Mouse (Mus musculus) liver, embryonic 16.5 days (tissue): ENCODE results near the gene Etl4. TPM values are rescaled to one million over a fixed set of nuclear protein-coding genes. Genes with fewer than 3 reads are reported as not detected.

ENCODE experiments used
- ATAC-seq: fragments of 200-750 bp; cut with Nextera tagmentation; 2 replicates; pipeline ENCODE4 v1.8.0; 2017; ENCODE audit warnings: low read depth, mild to moderate bottlenecking, moderate number of reproducible peaks, moderate library complexity
- H3K27ac ChIP-seq: fragments of 300-500 bp; sonication (generic); 2 replicates; pipeline ENCODE4 v1.5.1; 2014; ENCODE audit warnings: mild to moderate bottlenecking, low read length
- H3K27me3 ChIP-seq: fragments of 300-500 bp; sonication (generic); 2 replicates; pipeline ENCODE4 v1.6.1; 2014; ENCODE audit warnings: low read depth, low read length, mixed read lengths; ENCODE audit not compliant: control insufficient read depth, insufficient read depth
- H3K36me3 ChIP-seq: fragments of 300-500 bp; sonication (generic); 2 replicates; pipeline ENCODE4 v1.6.1; 2014; ENCODE audit warnings: mild to moderate bottlenecking; ENCODE audit not compliant: control insufficient read depth, insufficient read depth
- H3K4me1 ChIP-seq: fragments of 300-500 bp; sonication (generic); 2 replicates; pipeline ENCODE4 v1.6.1; 2014; ENCODE audit warnings: low read depth, low read length, mixed read lengths; ENCODE audit not compliant: control insufficient read depth
- H3K4me2 ChIP-seq: fragments of 300-500 bp; sonication (generic); 2 replicates; pipeline ENCODE4 v1.6.1; 2014; ENCODE audit warnings: low read depth, low read length, mixed read lengths
- H3K4me3 ChIP-seq: fragments of 300-500 bp; sonication (generic); 2 replicates; pipeline ENCODE4 v1.5.1; 2014; ENCODE audit warnings: low read depth, mild to moderate bottlenecking, low read length
- H3K9ac ChIP-seq: fragments of 300-500 bp; sonication (generic); 2 replicates; pipeline ENCODE4 v1.6.1; 2014; ENCODE audit warnings: low read depth, low read length
- H3K9me3 ChIP-seq: fragments of 300-500 bp; sonication (generic); replicated peaks from 2 replicates; pipeline ENCODE4 v1.6.1; 2016; ENCODE audit warnings: low read length; ENCODE audit not compliant: control insufficient read depth
- WGBS: fragments of 180-500 bp; shearing (Covaris S2); extraction: QIAGEN DNeasy Blood & Tissue Kit; methylation state at CpG from one replicate; pipeline ENCODE4 v1.1.7; 2014; ENCODE audit not compliant: insufficient replicate concordance; 5-methylcytosine and 5-hydroxymethylcytosine counted together
- polyA plus RNA-seq: library from polyadenylated mRNA; unstranded; fragments of >200 nt; fragmentation: Nextera tagmentation; extraction: Ambion mirVana; gene quantifications from 2 replicates; pipeline ENCODE4 v1.2.1, GENCODE M21; 2015

Etl4 gene
- polyA plus RNA-seq, 1 experiment from 2014 or later: 3.4 TPM

- Histone ChIP-seq H3K27me3 (no peaks in the 10 kb centered on the region), H3K27ac (no peak overlapping the region), H3K36me3 (no peaks in the 10 kb centered on the region), H3K4me3 (no peak overlapping the region), H3K9me3 (no peaks in the 10 kb centered on the region), H3K4me2 (no peak overlapping the region), H3K4me1 (no peaks in the 10 kb centered on the region), H3K9ac (no peak overlapping the region)
- 47% methylated on average over 1 of the region's 1 CpGs for WGBS
- no peak for ATAC-seq
These were observed 784.2 kb downstream of the Etl4 start for GRCm38 (mm10) chr2:20693772-20694171.

- Histone ChIP-seq H3K27me3 (no peaks in the 10 kb centered on the region), H3K9me3 (no peaks in the 10 kb centered on the region), H3K4me2 (no peak overlapping the region), H3K36me3 (no peaks in the 10 kb centered on the region), H3K4me1 (no peaks in the 10 kb centered on the region), H3K9ac (no peak overlapping the region), H3K27ac (no peak overlapping the region), H3K4me3 (no peak overlapping the region)
- 44% methylated on average over 1 of the region's 1 CpGs for WGBS
- no peak for ATAC-seq
These were observed 788.1 kb downstream of the Etl4 start for GRCm38 (mm10) chr2:20697719-20698118.

GRCm38 (mm10) chr2:20705110-20705509 is 795.5 kb downstream of the Etl4 start:
- no peak for ATAC-seq
- no peak overlapping the region for H3K9ac ChIP-seq
- H3K4me1 ChIP-seq: no peaks in the 10 kb centered on the region
- no peaks in the 10 kb centered on the region for H3K27me3 ChIP-seq
- H3K4me2 ChIP-seq: no peak overlapping the region
- H3K4me3 ChIP-seq: no peak overlapping the region
- H3K36me3 ChIP-seq: no peaks in the 10 kb centered on the region
- no peaks in the 10 kb centered on the region for H3K9me3 ChIP-seq
- WGBS: 68% methylated on average over 4 of the region's 4 CpGs
- no peak overlapping the region for H3K27ac ChIP-seq

- Histone ChIP-seq H3K9ac (no peak overlapping the region), H3K27ac (no peak overlapping the region), H3K9me3 (no peaks in the 10 kb centered on the region), H3K4me1 (no peaks in the 10 kb centered on the region), H3K4me2 (no peak overlapping the region), H3K27me3 (no peaks in the 10 kb centered on the region), H3K36me3 (no peaks in the 10 kb centered on the region), H3K4me3 (no peak overlapping the region)
- 80% methylated on average over 7 of the region's 7 CpGs for WGBS
- no peak for ATAC-seq
These were observed 801.0 kb downstream of the Etl4 start for GRCm38 (mm10) chr2:20710589-20710988.

GRCm38 (mm10) chr2:20711024-20711423 is 801.4 kb downstream of the Etl4 start:
- no peak overlapping the region for H3K27ac ChIP-seq

GRCm38 (mm10) chr2:20719105-20719504 is 809.5 kb downstream of the Etl4 start:
- H3K9me3 ChIP-seq: no peaks in the 10 kb centered on the region
- no peak overlapping the region for H3K4me2 ChIP-seq
- no peak overlapping the region for H3K4me3 ChIP-seq
- no peaks in the 10 kb centered on the region for H3K27me3 ChIP-seq
- 68% methylated on average over 4 of the region's 4 CpGs for WGBS
- no peak for ATAC-seq
- H3K4me1 ChIP-seq: no peaks in the 10 kb centered on the region; the same call in none of the 2 replicates
- no peaks in the 10 kb centered on the region for H3K36me3 ChIP-seq
- H3K9ac ChIP-seq: no peak overlapping the region
- H3K27ac ChIP-seq: no peak overlapping the region

More at GRCm38 (mm10) chr2:20711024-20711423, 801.4 kb downstream of the Etl4 start:
- Histone ChIP-seq H3K4me3 (no peak overlapping the region), H3K4me2 (no peak overlapping the region), H3K4me1 (no peaks in the 10 kb centered on the region), H3K27me3 (no peaks in the 10 kb centered on the region), H3K9me3 (no peaks in the 10 kb centered on the region), H3K36me3 (no peaks in the 10 kb centered on the region), H3K9ac (no peak overlapping the region)
- WGBS: 45% methylated on average over 2 of the region's 2 CpGs
- no peak for ATAC-seq

- Histone ChIP-seq H3K4me2 (no peak overlapping the region), H3K9me3 (no peaks in the 10 kb centered on the region), H3K4me3 (no peak overlapping the region), H3K27me3 (no peaks in the 10 kb centered on the region), H3K4me1 (no peaks in the 10 kb centered on the region; the same call in none of the 2 replicates), H3K27ac (no peak overlapping the region), H3K36me3 (no peaks in the 10 kb centered on the region), H3K9ac (no peak overlapping the region)
- no peak for ATAC-seq
- WGBS: 52% methylated on average over 3 of the region's 3 CpGs
These were observed 811.5 kb downstream of the Etl4 start for GRCm38 (mm10) chr2:20721098-20721497.

GRCm38 (mm10) chr2:20722165-20722991 is 812.8 kb downstream of the Etl4 start:
- 28% methylated on average over 15 of the region's 15 CpGs for WGBS
- Histone ChIP-seq H3K9me3 (no peaks in the 10 kb centered on the region), H3K9ac (no peak overlapping the region), H3K36me3 (no peaks in the 10 kb centered on the region), H3K27me3 (no peaks in the 10 kb centered on the region), H3K4me3 (no peak overlapping the region), H3K27ac (peak overlapping the region; percentile 34; the same call in 1 of the 2 replicates), H3K4me1 (no peaks in the 10 kb centered on the region; the same call in none of the 2 replicates), H3K4me2 (no peak overlapping the region; the same call in 1 of the 2 replicates)
- 0 out of 2 replicates have a peak, but pooled peaks have one; percentile 37 for ATAC-seq

- 35% methylated on average over 2 of the region's 2 CpGs for WGBS
- Histone ChIP-seq H3K4me3 (no peak overlapping the region), H3K4me1 (no peaks in the 10 kb centered on the region; the same call in none of the 2 replicates), H3K27ac (no peak overlapping the region), H3K36me3 (no peaks in the 10 kb centered on the region), H3K4me2 (no peak overlapping the region), H3K9ac (no peak overlapping the region), H3K9me3 (no peaks in the 10 kb centered on the region), H3K27me3 (no peaks in the 10 kb centered on the region)
- ATAC-seq: peak; percentile 41; the same call in 1 of the 2 replicates
These were observed 814.6 kb downstream of the Etl4 start for GRCm38 (mm10) chr2:20723990-20724745.
